Mouse (Mus musculus) midbrain, embryonic 15.5 days (tissue): ENCODE measurements around the gene Gm11099. TPM values are rescaled to one million over a fixed set of nuclear protein-coding genes. Genes with fewer than 3 reads are reported as not detected.

ENCODE experiments used
- ATAC-seq: fragments of 200-750 bp; cut with Nextera tagmentation; replicated peaks from 2 replicates; pipeline ENCODE4 v1.8.0; 2017; ENCODE audit warnings: moderate TSS enrichment
- H3K27ac ChIP-seq: fragments of 300-500 bp; sonication (generic); 2 replicates; pipeline ENCODE4 v1.5.1; 2015; ENCODE audit warnings: mild to moderate bottlenecking, inconsistent platforms
- H3K27me3 ChIP-seq: fragments of 300-500 bp; sonication (generic); replicated peaks from 2 replicates; pipeline ENCODE4 v1.6.1; 2015; ENCODE audit warnings: inconsistent platforms
- H3K36me3 ChIP-seq: fragments of 300-500 bp; sonication (generic); replicated peaks from 2 replicates; pipeline ENCODE4 v1.6.1; 2015; ENCODE audit warnings: inconsistent platforms
- H3K4me1 ChIP-seq: fragments of 300-500 bp; sonication (generic); 2 replicates; pipeline ENCODE4 v1.6.1; 2015; ENCODE audit warnings: inconsistent platforms
- H3K4me2 ChIP-seq: fragments of 300-500 bp; sonication (generic); 2 replicates; pipeline ENCODE4 v1.6.1; 2015; ENCODE audit warnings: inconsistent platforms, mild to moderate bottlenecking, moderate library complexity
- H3K4me3 ChIP-seq: fragments of 300-500 bp; sonication (generic); 2 replicates; pipeline ENCODE4 v1.5.1; 2015; ENCODE audit warnings: mild to moderate bottlenecking, inconsistent platforms
- H3K9ac ChIP-seq: fragments of 300-500 bp; sonication (generic); 2 replicates; pipeline ENCODE4 v1.6.1; 2015; ENCODE audit warnings: mild to moderate bottlenecking, inconsistent platforms
- H3K9me3 ChIP-seq: fragments of 300-500 bp; sonication (generic); 2 replicates; pipeline ENCODE4 v1.6.1; 2016; ENCODE audit warnings: inconsistent platforms
- WGBS: fragments of 180-500 bp; shearing (Covaris S2); methylation state at CpG from one replicate; pipeline ENCODE4 v1.1.7; 2015; ENCODE audit warnings: mixed read lengths; 5-methylcytosine and 5-hydroxymethylcytosine counted together
- polyA plus RNA-seq: library from polyadenylated mRNA; unstranded; fragments of >200 nt; fragmentation: Nextera tagmentation; extraction: Ambion mirVana; gene quantifications from 2 replicates; pipeline ENCODE4 v1.2.1, GENCODE M21; 2015

Gm11099 gene
- polyA plus RNA-seq, 1 experiment from 2014 or later = not detected

- H3K9ac ChIP-seq = no peak overlapping the region
- WGBS = 33% methylated on average over 4 of the region's 4 CpGs
- H3K36me3 ChIP-seq = no peaks in the 10 kb centered on the region
- H3K4me3 ChIP-seq = no peak overlapping the region
- H3K27me3 ChIP-seq = no peaks in the 10 kb centered on the region
- H3K9me3 ChIP-seq = no peaks in the 10 kb centered on the region
- no peak for ATAC-seq
- H3K4me1 ChIP-seq = no peaks in the 10 kb centered on the region
- no peak overlapping the region for H3K27ac ChIP-seq
- no peak overlapping the region for H3K4me2 ChIP-seq
These were observed 59.1 kb downstream of the Gm11099 start for GRCm38 (mm10) chr2:58918351-58918750.

- no peaks in the 10 kb centered on the region for H3K4me1 ChIP-seq
- ATAC-seq = no peak
- no peak overlapping the region for H3K9ac ChIP-seq
- H3K27ac ChIP-seq = no peak overlapping the region
- no peaks in the 10 kb centered on the region for H3K27me3 ChIP-seq
- H3K36me3 ChIP-seq = no peaks in the 10 kb centered on the region
- no peak overlapping the region for H3K4me3 ChIP-seq
- 93% methylated on average over 2 of the region's 2 CpGs for WGBS
- no peaks in the 10 kb centered on the region for H3K9me3 ChIP-seq
- H3K4me2 ChIP-seq = no peak overlapping the region
These were observed 66.3 kb downstream of the Gm11099 start for GRCm38 (mm10) chr2:58925551-58925950.

GRCm38 (mm10) chr2:58941361-58941760, 82.1 kb downstream of the Gm11099 start:
- WGBS = 91% methylated on average over 4 of the region's 4 CpGs
- H3K4me3 ChIP-seq = no peak overlapping the region

GRCm38 (mm10) chr2:58948796-58949195, 89.6 kb downstream of the Gm11099 start:
- no peaks in the 10 kb centered on the region for H3K36me3 ChIP-seq
- no peak overlapping the region for H3K9ac ChIP-seq
- H3K27ac ChIP-seq = no peak overlapping the region
- H3K4me2 ChIP-seq = no peak overlapping the region
- H3K9me3 ChIP-seq = no peaks in the 10 kb centered on the region
- no peaks in the 10 kb centered on the region for H3K4me1 ChIP-seq
- no peak for ATAC-seq
- WGBS = 67% methylated on average over 7 of the region's 7 CpGs
- H3K27me3 ChIP-seq = no peaks in the 10 kb centered on the region
- H3K4me3 ChIP-seq = no peak overlapping the region

More at GRCm38 (mm10) chr2:58941361-58941760, 82.1 kb downstream of the Gm11099 start:
- Histone ChIP-seq H3K9ac (no peak overlapping the region), H3K36me3 (no peaks in the 10 kb centered on the region), H3K27ac (no peak overlapping the region), H3K9me3 (no peaks in the 10 kb centered on the region), H3K4me2 (no peak overlapping the region), H3K27me3 (no peaks in the 10 kb centered on the region), H3K4me1 (no peaks in the 10 kb centered on the region)
- ATAC-seq = no peak

- ATAC-seq = no peak
- H3K9ac ChIP-seq = no peak overlapping the region
- no peak overlapping the region for H3K27ac ChIP-seq
- H3K9me3 ChIP-seq = no peaks in the 10 kb centered on the region; the same call in 1 of the 2 replicates
- no peaks in the 10 kb centered on the region for H3K4me1 ChIP-seq
- no peak overlapping the region for H3K4me3 ChIP-seq
- 92% methylated on average over 3 of the region's 3 CpGs for WGBS
- H3K27me3 ChIP-seq = no peaks in the 10 kb centered on the region
- no peak overlapping the region for H3K4me2 ChIP-seq
- no peaks in the 10 kb centered on the region for H3K36me3 ChIP-seq
These were observed 92.9 kb downstream of the Gm11099 start for GRCm38 (mm10) chr2:58952101-58952500.

- Histone ChIP-seq H3K9me3 (no peaks in the 10 kb centered on the region; the same call in 1 of the 2 replicates), H3K4me2 (no peak overlapping the region), H3K36me3 (no peaks in the 10 kb centered on the region), H3K27ac (no peak overlapping the region), H3K4me3 (no peak overlapping the region), H3K9ac (no peak overlapping the region), H3K4me1 (no peaks in the 10 kb centered on the region), H3K27me3 (no peaks in the 10 kb centered on the region)
- no peak for ATAC-seq
- 39% methylated on average over 2 of the region's 2 CpGs for WGBS
These were observed 97.1 kb downstream of the Gm11099 start for GRCm38 (mm10) chr2:58956351-58956750.

- H3K27me3 ChIP-seq = no peaks in the 10 kb centered on the region
- no peaks in the 10 kb centered on the region for H3K4me1 ChIP-seq
- no peak overlapping the region for H3K27ac ChIP-seq
- H3K9me3 ChIP-seq = no peaks in the 10 kb centered on the region; the same call in 1 of the 2 replicates
- WGBS = 11% methylated on average over 2 of the region's 2 CpGs
- H3K9ac ChIP-seq = no peak overlapping the region
- H3K4me3 ChIP-seq = no peak overlapping the region
- no peak overlapping the region for H3K4me2 ChIP-seq
- H3K36me3 ChIP-seq = no peaks in the 10 kb centered on the region
- no peak for ATAC-seq
These were observed 97.6 kb downstream of the Gm11099 start for GRCm38 (mm10) chr2:58956770-58957300.
